Mouse (Mus musculus) liver, embryonic 14.5 days (tissue): ENCODE measurements around the gene Trio. TPM values are rescaled to one million over a fixed set of nuclear protein-coding genes. Genes with fewer than 3 reads are reported as not detected.
A peak's percentile ranks its signal among the peaks of the same experiment; 100 is the strongest.

ENCODE experiments used
- ATAC-seq: fragments of 200-750 bp; cut with Nextera tagmentation; 2 replicates; pipeline ENCODE4 v1.8.0; 2017; ENCODE audit warnings: moderate number of reproducible peaks, mild to moderate bottlenecking, moderate library complexity; ENCODE audit not compliant: insufficient read depth
- DNase-seq, 3 experiments: peaks; one replicate each; pipeline ENCODE4 v3.0.0-alpha.2; 2012 to 2013; ENCODE audit warnings: low read depth in 3 of 3, low spot score in 3 of 3
- H3K27ac ChIP-seq: fragments of 300-500 bp; sonication (generic); 2 replicates; pipeline ENCODE4 v1.5.1; 2014; ENCODE audit warnings: moderate library complexity, mild to moderate bottlenecking, control low read depth, inconsistent platforms
- H3K27me3 ChIP-seq: fragments of 300-500 bp; sonication (generic); 2 replicates; pipeline ENCODE4 v1.6.1; 2014; ENCODE audit warnings: mild to moderate bottlenecking, low read length, moderate library complexity; ENCODE audit not compliant: control insufficient read depth, insufficient read depth
- H3K36me3 ChIP-seq: fragments of 300-500 bp; sonication (generic); replicated peaks from 2 replicates; pipeline ENCODE4 v1.6.1; 2014; ENCODE audit warnings: low read depth; ENCODE audit not compliant: control insufficient read depth, insufficient read depth
- H3K4me1 ChIP-seq, 2 experiments: fragments of 200-500 bp in 1 of 2; fragments of 300-500 bp in 1 of 2; sonication (generic) in 1 of 2; replicated peaks; 2 replicates each; pipeline ENCODE4 v1.6.1; 2012 to 2014; ENCODE audit warnings: antibody characterized with exemption in 1 of 2, inconsistent platforms in 1 of 2, low read length in 1 of 2; ENCODE audit not compliant: control insufficient read depth in 2 of 2, insufficient read depth in 2 of 2
- H3K4me2 ChIP-seq: fragments of 300-500 bp; sonication (generic); 2 replicates; pipeline ENCODE4 v1.6.1; 2014; ENCODE audit warnings: low read depth, mild to moderate bottlenecking, control low read depth, moderate library complexity
- H3K4me3 ChIP-seq, 2 experiments: fragments of 200-500 bp in 1 of 2; fragments of 300-500 bp in 1 of 2; sonication (generic) in 1 of 2; 2 replicates each; pipeline ENCODE4 v1.5.1; 2012 to 2014; ENCODE audit warnings: low read depth in 2 of 2, low read length in 2 of 2, mild to moderate bottlenecking in 2 of 2, control low read depth in 1 of 2, inconsistent platforms in 1 of 2, moderate library complexity in 1 of 2; ENCODE audit not compliant: insufficient read depth in 1 of 2
- H3K9ac ChIP-seq: fragments of 300-500 bp; sonication (generic); replicated peaks from 2 replicates; pipeline ENCODE4 v1.6.1; 2014; ENCODE audit warnings: mild to moderate bottlenecking, control low read depth, moderate library complexity
- H3K9me3 ChIP-seq: fragments of 300-500 bp; sonication (generic); 2 replicates; pipeline ENCODE4 v1.6.1; 2016; ENCODE audit warnings: low read length, mixed read lengths; ENCODE audit not compliant: control insufficient read depth
- CTCF ChIP-seq: IDR thresholded peaks from 2 replicates; pipeline ENCODE4 v1.5.1; 2016; ENCODE audit warnings: antibody characterized with exemption, low read depth, control low read depth
- EP300 ChIP-seq: IDR thresholded peaks from 2 replicates; pipeline ENCODE4 v1.6.1; 2016; ENCODE audit warnings: antibody characterized with exemption, low read depth
- WGBS: fragments of 180-500 bp; shearing (Covaris S2); extraction: QIAGEN DNeasy Blood & Tissue Kit; methylation state at CpG from one replicate; pipeline ENCODE4 v1.1.7; 2014; ENCODE audit not compliant: insufficient replicate concordance; 5-methylcytosine and 5-hydroxymethylcytosine counted together
- polyA plus RNA-seq, 2 experiments: library from polyadenylated mRNA; depleted of rRNA in 1 of 2; stranded (reverse) in 1 of 2; unstranded in 1 of 2; fragments of >200 nt; fragmentation: Nextera tagmentation in 1 of 2; extraction: Ambion mirVana in 1 of 2; gene quantifications; 2 replicates each; pipeline versions ENCODE4 v1.2.1 to v1.2.3; 2012 to 2014

Gene Trio
- polyA plus RNA-seq, 2 experiments = 2.6 to 6.0 TPM

- no peak overlapping the region for H3K4me2 ChIP-seq
- no peak overlapping the region for H3K4me3 ChIP-seq
- TF ChIP-seq EP300 = no peak
- TF ChIP-seq CTCF = no peak
- no peaks in the 10 kb centered on the region for H3K36me3 ChIP-seq
- no peak overlapping the region for H3K27ac ChIP-seq
- ATAC-seq = no peak
- H3K4me1 ChIP-seq = peaks cover 0 to 2% of the 10 kb centered on the region in 2 experiments; a peak in 2 of 4 replicates
- no peaks in the 10 kb centered on the region for H3K9me3 ChIP-seq
- no peaks in the 10 kb centered on the region for H3K27me3 ChIP-seq
- DNase-seq = no peak
- H3K9ac ChIP-seq = no peak overlapping the region
- WGBS = 70% methylated on average over 11 of the region's 11 CpGs
These were observed 162.7 kb downstream of the Trio start for GRCm38 (mm10) chr15:27862949-27863348.

- H3K27ac ChIP-seq = no peak overlapping the region
- 83% methylated on average over 14 of the region's 14 CpGs for WGBS
- no peak for ATAC-seq
- no peaks in the 10 kb centered on the region for H3K27me3 ChIP-seq
- no peak for DNase-seq
- H3K4me3 ChIP-seq = no peak overlapping the region
- H3K36me3 ChIP-seq = no peaks in the 10 kb centered on the region
- no peak overlapping the region for H3K4me2 ChIP-seq
- H3K4me1 ChIP-seq = peaks cover 0 to 2% of the 10 kb centered on the region in 2 experiments; a peak in 2 of 4 replicates
- H3K9ac ChIP-seq = no peak overlapping the region
- no peaks in the 10 kb centered on the region for H3K9me3 ChIP-seq
- TF ChIP-seq EP300 (no peak), CTCF (no peak)
These were observed 165.2 kb downstream of the Trio start for GRCm38 (mm10) chr15:27860439-27860838.

- no peaks in the 10 kb centered on the region for H3K9me3 ChIP-seq
- TF ChIP-seq CTCF (0 out of 2 replicates have a peak, but pooled peaks have one; percentile 20), EP300 (no peak)
- 66% methylated on average over 1 of the region's 1 CpGs for WGBS
- DNase-seq (no peak), ATAC-seq (no peak)
- H3K4me2 ChIP-seq = no peak overlapping the region
- peaks cover 0 to 2% of the 10 kb centered on the region in 2 experiments; a peak in 2 of 4 replicates for H3K4me1 ChIP-seq
- H3K36me3 ChIP-seq = no peaks in the 10 kb centered on the region
- H3K9ac ChIP-seq = no peak overlapping the region
- no peak overlapping the region for H3K27ac ChIP-seq
- no peaks in the 10 kb centered on the region for H3K27me3 ChIP-seq
- no peak overlapping the region for H3K4me3 ChIP-seq
These were observed 166.1 kb downstream of the Trio start for GRCm38 (mm10) chr15:27859590-27859989.

- 42% methylated on average over 6 of the region's 6 CpGs for WGBS
- H3K4me2 ChIP-seq = no peak overlapping the region
- H3K4me1 ChIP-seq = no peaks in the 10 kb centered on the region; a peak in 2 of 4 replicates
- no peaks in the 10 kb centered on the region for H3K9me3 ChIP-seq
- ATAC-seq (no peak), DNase-seq (no peak)
- H3K27ac ChIP-seq = no peak overlapping the region
- H3K4me3 ChIP-seq = no peak overlapping the region
- no peaks in the 10 kb centered on the region for H3K36me3 ChIP-seq
- TF ChIP-seq CTCF (no peak), EP300 (no peak)
- no peaks in the 10 kb centered on the region for H3K27me3 ChIP-seq
- H3K9ac ChIP-seq = no peak overlapping the region
These were observed 166.5 kb downstream of the Trio start for GRCm38 (mm10) chr15:27859115-27859514.

- Histone ChIP-seq H3K4me1 (no peaks in the 10 kb centered on the region; a peak in 1 of 4 replicates), H3K36me3 (no peaks in the 10 kb centered on the region), H3K4me3 (no peak overlapping the region), H3K9me3 (no peaks in the 10 kb centered on the region), H3K4me2 (no peak overlapping the region), H3K27ac (no peak overlapping the region), H3K27me3 (no peaks in the 10 kb centered on the region), H3K9ac (no peak overlapping the region)
- ATAC-seq (no peak), DNase-seq (no peak)
- TF ChIP-seq CTCF (no peak), EP300 (no peak)
- WGBS = 64% methylated on average over 7 of the region's 7 CpGs
These were observed 167.3 kb downstream of the Trio start for GRCm38 (mm10) chr15:27858179-27858819.
